Mouse (Mus musculus): ENCODE measurements around the gene Kcnn4. TPM values are rescaled to one million over a fixed set of nuclear protein-coding genes. Genes with fewer than 3 reads are reported as not detected.

Kcnn4 gene
- total and polyA plus RNA-seq, 2 experiments from 2014 or later: 0.27 to 0.81 TPM

DNA sequence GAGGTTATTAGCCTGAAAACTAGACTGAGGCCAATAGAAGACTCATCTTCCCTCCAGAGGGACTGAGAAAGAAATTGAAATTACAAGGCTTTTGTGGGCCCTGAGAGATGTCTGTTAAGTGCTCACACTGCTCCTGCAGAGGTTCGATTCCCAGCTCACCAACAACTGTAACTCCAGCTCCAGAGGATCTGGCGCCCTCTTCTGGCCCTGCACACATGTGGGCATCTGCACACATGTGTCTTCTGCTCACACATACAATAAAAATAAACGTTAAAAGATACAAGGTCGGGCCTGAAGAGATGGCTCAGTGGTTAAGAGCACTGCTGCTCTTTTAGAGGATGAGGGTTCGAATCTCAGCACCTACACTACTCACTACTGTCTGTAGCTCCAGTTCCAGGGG, 23.6 kb upstream of the Kcnn4 start:
- no peak overlapping the region for H3K4me2 ChIP-seq (ENCODE audit: low read depth, low read length, poor library complexity, severe bottlenecking)
- WGBS: 73% methylated on average over 5 of the region's 5 CpGs
- TF ChIP-seq CTCF (IDR thresholded peaks at IDR 0.05): peak; percentile 18; the same call in 1 of the 2 replicates
- no peaks in the 10 kb centered on the region for H3K36me3 ChIP-seq (ENCODE audit: insufficient read depth, low read length)
- H3K4me1 ChIP-seq (ENCODE audit: insufficient read depth, low read length): no peaks in the 10 kb centered on the region
- H3K9me3 ChIP-seq (ENCODE audit: low read length): no peaks in the 10 kb centered on the region
- H3K27ac ChIP-seq (ENCODE audit: low read depth, low read length): no peak overlapping the region
- ATAC-seq (ENCODE audit: low FRiP score) (no peak), DNase-seq (ENCODE audit: low spot score) (no peak)
- H3K27me3 ChIP-seq (ENCODE audit: insufficient read depth, low read length): no peaks in the 10 kb centered on the region
- H3K9ac ChIP-seq (replicated peaks; ENCODE audit: low read length, poor library complexity, severe bottlenecking): no peak overlapping the region
- H3K4me3 ChIP-seq (ENCODE audit: low read depth, low read length): no peak overlapping the region

DNA sequence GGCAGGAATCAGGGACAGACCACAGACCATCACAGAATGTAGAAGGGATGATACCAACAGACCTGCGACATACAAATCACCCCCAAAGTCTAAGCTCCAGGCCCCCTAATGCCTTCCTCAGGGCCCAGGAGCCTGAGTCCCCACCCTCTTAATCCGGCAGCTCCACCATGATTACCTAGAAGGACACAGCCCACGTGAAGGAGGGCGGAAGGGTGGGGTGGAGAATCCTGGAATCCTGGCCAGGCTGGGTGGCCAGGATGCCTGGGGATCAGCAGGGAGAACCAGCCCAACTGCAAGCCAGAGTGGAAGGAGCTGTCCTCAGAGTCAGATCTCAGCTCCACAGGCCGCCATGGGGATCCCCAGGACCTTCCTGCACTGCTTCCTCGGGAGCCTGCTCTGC, 21.2 kb upstream of the Kcnn4 start, which contains the start of gene Lypd5:
Lypd5 (plus strand) TSS at position 301 of the 400 bp plus-strand sequence.
- H3K27me3 ChIP-seq (ENCODE audit: insufficient read depth, low read length): no peaks in the 10 kb centered on the region
- H3K4me1 ChIP-seq (ENCODE audit: insufficient read depth, low read length): no peaks in the 10 kb centered on the region
- H3K27ac ChIP-seq (ENCODE audit: low read depth, low read length): no peak within 1 kb of the TSS
- H3K36me3 ChIP-seq (ENCODE audit: insufficient read depth, low read length): no peaks in the 10 kb centered on the region
- TF ChIP-seq CTCF (IDR thresholded peaks at IDR 0.05): no peak
- no peak for ATAC-seq (ENCODE audit: low FRiP score)
- no peak within 1 kb of the TSS for H3K4me3 ChIP-seq (ENCODE audit: low read depth, low read length)
- no peak within 1 kb of the TSS for H3K4me2 ChIP-seq (ENCODE audit: low read depth, low read length, poor library complexity, severe bottlenecking)
- DNase-seq (ENCODE audit: low spot score): no peak
- H3K9ac ChIP-seq (replicated peaks; ENCODE audit: low read length, poor library complexity, severe bottlenecking): no peak within 1 kb of the TSS
- H3K9me3 ChIP-seq (ENCODE audit: low read length): no peaks in the 10 kb centered on the region
- WGBS: 42% methylated on average over 6 of the region's 6 CpGs

DNA sequence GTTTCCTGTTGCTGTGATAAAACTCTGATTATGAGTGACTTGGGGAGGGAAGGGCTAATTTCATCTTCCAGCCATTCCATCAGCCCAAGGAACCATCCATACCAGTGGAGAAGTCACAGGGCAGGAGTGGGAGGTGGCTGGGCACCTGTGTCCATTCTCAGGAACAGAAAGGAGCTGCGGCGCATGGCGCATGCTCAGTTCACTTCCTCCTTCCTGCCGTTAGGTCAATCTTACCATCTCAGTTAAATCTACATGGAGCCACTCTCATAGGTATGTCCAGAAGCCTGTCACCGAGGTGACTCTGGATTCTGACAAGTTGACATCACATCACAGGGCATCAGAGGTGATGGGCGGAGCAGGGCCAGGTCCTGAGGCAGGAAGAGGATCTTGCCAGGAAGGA, 14.4 kb upstream of the Kcnn4 start:
- ATAC-seq (ENCODE audit: low FRiP score): no peak
- 83% methylated on average over 6 of the region's 6 CpGs for WGBS
- Histone ChIP-seq H3K4me3 (ENCODE audit: low read depth, low read length) (no peak overlapping the region), H3K36me3 (ENCODE audit: insufficient read depth, low read length) (no peaks in the 10 kb centered on the region), H3K4me1 (ENCODE audit: insufficient read depth, low read length) (no peaks in the 10 kb centered on the region), H3K27ac (ENCODE audit: low read depth, low read length) (no peak overlapping the region), H3K9ac (replicated peaks; ENCODE audit: low read length, poor library complexity, severe bottlenecking) (no peak overlapping the region), H3K9me3 (ENCODE audit: low read length) (0 out of 2 replicates have a peak, but pooled peaks cover 2% of the 10 kb centered on the region), H3K4me2 (ENCODE audit: low read depth, low read length, poor library complexity, severe bottlenecking) (no peak overlapping the region), H3K27me3 (ENCODE audit: insufficient read depth, low read length) (no peaks in the 10 kb centered on the region)
- TF ChIP-seq CTCF (IDR thresholded peaks at IDR 0.05): no peak
- no peak for DNase-seq (ENCODE audit: low spot score)

DNA sequence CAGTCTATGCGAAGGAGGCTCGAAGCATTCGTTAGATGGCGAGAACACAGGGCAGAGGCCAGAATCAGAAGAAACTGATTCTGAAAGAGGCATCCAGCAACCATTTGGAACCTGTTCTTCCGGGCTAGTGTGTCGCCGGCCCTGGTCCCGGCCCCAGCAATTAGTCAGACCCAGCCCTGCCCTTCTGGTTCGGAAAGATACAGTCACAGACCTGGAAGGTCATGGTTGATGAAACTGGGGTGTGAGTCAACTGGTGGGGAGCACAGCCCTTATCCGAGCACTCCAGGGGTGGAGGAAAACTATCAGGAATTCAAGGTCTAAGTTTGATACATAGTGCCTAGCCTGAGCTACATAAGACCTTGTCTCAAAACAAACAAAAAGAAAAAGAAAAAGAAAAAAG, 14.0 kb upstream of the Kcnn4 start:
- ATAC-seq (ENCODE audit: low FRiP score): no peak
- no peak for DNase-seq (ENCODE audit: low spot score)
- H3K9me3 ChIP-seq (ENCODE audit: low read length): 0 out of 2 replicates have a peak, but pooled peaks cover 2% of the 10 kb centered on the region
- 85% methylated on average over 10 of the region's 10 CpGs for WGBS
- no peak for TF ChIP-seq CTCF (IDR thresholded peaks at IDR 0.05)
- no peaks in the 10 kb centered on the region for H3K27me3 ChIP-seq (ENCODE audit: insufficient read depth, low read length)
- H3K4me1 ChIP-seq (ENCODE audit: insufficient read depth, low read length): no peaks in the 10 kb centered on the region
- H3K4me2 ChIP-seq (ENCODE audit: low read depth, low read length, poor library complexity, severe bottlenecking): no peak overlapping the region
- H3K36me3 ChIP-seq (ENCODE audit: insufficient read depth, low read length): no peaks in the 10 kb centered on the region
- H3K9ac ChIP-seq (replicated peaks; ENCODE audit: low read length, poor library complexity, severe bottlenecking): no peak overlapping the region
- no peak overlapping the region for H3K4me3 ChIP-seq (ENCODE audit: low read depth, low read length)
- H3K27ac ChIP-seq (ENCODE audit: low read depth, low read length): no peak overlapping the region

DNA sequence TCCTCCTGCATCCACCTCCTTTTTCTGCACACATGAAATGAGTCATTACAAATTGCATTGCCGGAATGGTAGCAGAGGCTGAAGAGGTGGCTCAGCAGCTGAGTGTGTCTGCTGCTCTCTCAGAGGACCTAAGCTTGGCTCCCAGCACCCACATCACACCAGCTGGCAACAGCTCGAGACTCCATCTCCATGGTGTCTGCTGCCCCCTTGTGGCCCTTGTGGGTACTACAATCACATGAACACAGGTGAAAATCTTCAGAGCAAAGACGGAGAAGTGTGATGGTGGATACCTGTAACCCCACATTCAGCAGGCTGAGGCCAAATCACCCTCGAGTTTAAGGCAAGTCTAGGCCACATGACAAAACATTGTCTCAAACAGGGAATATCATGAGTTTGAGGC, 12.2 kb upstream of the Kcnn4 start:
- WGBS: 46% methylated on average over 4 of the region's 4 CpGs
- ATAC-seq (ENCODE audit: low FRiP score) (no peak), DNase-seq (ENCODE audit: low spot score) (no peak)
- H3K27ac ChIP-seq (ENCODE audit: low read depth, low read length): no peak overlapping the region
- peak; percentile 46; the same call in 1 of the 2 replicates for TF ChIP-seq CTCF (IDR thresholded peaks at IDR 0.05)
- H3K4me2 ChIP-seq (ENCODE audit: low read depth, low read length, poor library complexity, severe bottlenecking): no peak overlapping the region
- no peaks in the 10 kb centered on the region for H3K4me1 ChIP-seq (ENCODE audit: insufficient read depth, low read length)
- no peak overlapping the region for H3K9ac ChIP-seq (replicated peaks; ENCODE audit: low read length, poor library complexity, severe bottlenecking)
- H3K36me3 ChIP-seq (ENCODE audit: insufficient read depth, low read length): no peaks in the 10 kb centered on the region
- no peak overlapping the region for H3K4me3 ChIP-seq (ENCODE audit: low read depth, low read length)
- H3K9me3 ChIP-seq (ENCODE audit: low read length): 0 out of 2 replicates have a peak, but pooled peaks cover 2% of the 10 kb centered on the region
- H3K27me3 ChIP-seq (ENCODE audit: insufficient read depth, low read length): no peaks in the 10 kb centered on the region

DNA sequence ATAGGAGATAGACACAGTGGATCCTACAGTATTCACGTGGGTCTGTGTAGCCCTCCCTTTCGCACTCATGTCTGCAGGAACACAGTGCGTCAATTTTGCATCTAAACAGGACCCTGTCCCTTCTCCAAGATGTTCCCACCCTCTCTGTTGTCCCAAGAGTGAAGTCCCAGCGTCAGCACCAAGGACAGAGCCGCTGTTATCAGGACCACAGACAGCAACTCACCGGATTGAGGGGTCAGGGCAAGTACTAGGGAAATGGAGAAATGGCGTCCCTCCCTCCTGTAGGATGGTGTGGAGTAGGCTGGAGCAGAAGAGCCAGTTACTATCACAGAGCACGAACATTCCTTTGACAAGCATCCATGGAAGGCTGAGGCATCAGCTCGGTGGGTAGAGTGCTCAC, 10.8 kb upstream of the Kcnn4 start:
- Histone ChIP-seq H3K4me1 (ENCODE audit: insufficient read depth, low read length) (no peaks in the 10 kb centered on the region), H3K9me3 (ENCODE audit: low read length) (0 out of 2 replicates have a peak, but pooled peaks cover 2% of the 10 kb centered on the region)
- WGBS: 31% methylated on average over 9 of the region's 9 CpGs

More for the DNA sequence above, 10.8 kb upstream of the Kcnn4 start:
- TF ChIP-seq CTCF (IDR thresholded peaks at IDR 0.05): no peak
- ATAC-seq (ENCODE audit: low FRiP score) (no peak), DNase-seq (ENCODE audit: low spot score) (no peak)
- H3K36me3 ChIP-seq (ENCODE audit: insufficient read depth, low read length): no peaks in the 10 kb centered on the region
- no peak overlapping the region for H3K4me2 ChIP-seq (ENCODE audit: low read depth, low read length, poor library complexity, severe bottlenecking)
- H3K4me3 ChIP-seq (ENCODE audit: low read depth, low read length): no peak overlapping the region
- H3K27ac ChIP-seq (ENCODE audit: low read depth, low read length): no peak overlapping the region
- no peak overlapping the region for H3K9ac ChIP-seq (replicated peaks; ENCODE audit: low read length, poor library complexity, severe bottlenecking)
- no peaks in the 10 kb centered on the region for H3K27me3 ChIP-seq (ENCODE audit: insufficient read depth, low read length)

All from midbrain, postnatal 0 days (tissue).